Mouse (Mus musculus): ENCODE data around the gene Tpcn2. TPM values are rescaled to one million over a fixed set of nuclear protein-coding genes. Genes with fewer than 3 reads are reported as not detected.

Tpcn2 gene
- total and polyA plus RNA-seq, 3 experiments: 3.7 to 7.3 (median 7.2) TPM

GRCm38 (mm10) chr7:145252715-145253476 lies 30.9 kb downstream of the Tpcn2 start:
- peak; percentile 92 for TF ChIP-seq RAD21 (IDR thresholded peaks at IDR 0.05; ENCODE audit: low read depth, low read length)
- TF ChIP-seq CTCF (conservative IDR thresholded peaks at IDR 0.05 in 1 of 2, IDR thresholded peaks at IDR 0.05 in 1 of 2; ENCODE audit: low read depth in 2 of 2, low read length in 2 of 2): peak; percentile 46 to 84; a peak in 3 of 4 replicates
- TF ChIP-seq TBP (conservative IDR thresholded peaks at IDR 0.05; ENCODE audit: low read depth, low read length): no peak
- peak; percentile 88 for TF ChIP-seq SMC3 (IDR thresholded peaks at IDR 0.05; ENCODE audit: low read depth, low read length)
- TF ChIP-seq MEF2A (IDR thresholded peaks at IDR 0.05; ENCODE audit: borderline replicate concordance, low read depth, low read length): peak; percentile 17; the same call in 1 of the 2 replicates
- no peak for TF ChIP-seq UBTF (IDR thresholded peaks at IDR 0.05; ENCODE audit: low read depth, low read length)
- no peak for TF ChIP-seq USF1 (IDR thresholded peaks at IDR 0.05; ENCODE audit: low read depth, low read length)
- Histone ChIP-seq H3K27me3 (replicated peaks) (no peaks in the 10 kb centered on the region), H3K9ac (ENCODE audit: insufficient read depth, low read depth) (no peak overlapping the region), H3K79me2 (replicated peaks; ENCODE audit: control insufficient read depth, extremely low read depth, insufficient read depth, poor library complexity, severe bottlenecking) (no peaks in the 10 kb centered on the region), H3K9me3 (replicated peaks; ENCODE audit: low read length) (no peaks in the 10 kb centered on the region), H3K36me3 (replicated peaks in 1 of 2; ENCODE audit: control insufficient read depth in 1 of 2, insufficient read depth in 1 of 2, low read length in 1 of 2) (peaks cover 24 to 62% of the 10 kb centered on the region in 2 experiments), H3K4me3 (replicated peaks in 1 of 3; ENCODE audit: low read depth in 2 of 3, low read length in 2 of 3, poor library complexity in 1 of 3) (no peak overlapping the region), H3K27ac (ENCODE audit: insufficient read depth, low read depth) (no peak overlapping the region), H3K4me1 (ENCODE audit: control insufficient read depth in 1 of 2, insufficient read depth in 2 of 2) (no peaks in the 10 kb centered on the region), H3K4me2 (ENCODE audit: insufficient read depth, low read depth, poor library complexity, severe bottlenecking) (no peak overlapping the region)
- dilution Hi-C loops (cut with MboI; ENCODE audit: extremely low pct_ligation_motif_present, extremely low pct_unique_long_range_greater_than_20kb, low sequenced_read_pairs) (no loop called here), in situ Hi-C loops (cut with MboI; ENCODE audit: low pct_ligation_motif_present, low pct_unique_long_range_greater_than_20kb, low sequenced_read_pairs) (no loop called here)
- DNase-seq (ENCODE audit: extremely low read depth): peak; percentile 63

- no peak for DNase-seq (ENCODE audit: extremely low read depth)
- dilution Hi-C loops (cut with MboI; ENCODE audit: extremely low pct_ligation_motif_present, extremely low pct_unique_long_range_greater_than_20kb, low sequenced_read_pairs) (no loop called here), in situ Hi-C loops (cut with MboI; ENCODE audit: low pct_ligation_motif_present, low pct_unique_long_range_greater_than_20kb, low sequenced_read_pairs) (no loop called here)
- no peaks in the 10 kb centered on the region for H3K9me3 ChIP-seq (replicated peaks; ENCODE audit: low read length)
- no peak for TF ChIP-seq POLR2A (IDR thresholded peaks at IDR 0.05; ENCODE audit: low read depth, low read length)
- no peak for TF ChIP-seq TBP (conservative IDR thresholded peaks at IDR 0.05; ENCODE audit: low read depth, low read length)
- TF ChIP-seq TCF12 (IDR thresholded peaks at IDR 0.05; ENCODE audit: low read depth, low read length): no peak
- TF ChIP-seq MYC (IDR thresholded peaks at IDR 0.05; ENCODE audit: low read depth, low read length): no peak
- no peaks in the 10 kb centered on the region for H3K79me2 ChIP-seq (replicated peaks; ENCODE audit: control insufficient read depth, extremely low read depth, insufficient read depth, poor library complexity, severe bottlenecking)
- no peak overlapping the region for H3K9ac ChIP-seq (ENCODE audit: insufficient read depth, low read depth)
- H3K4me1 ChIP-seq (ENCODE audit: control insufficient read depth in 1 of 2, insufficient read depth in 2 of 2): no peaks in the 10 kb centered on the region
- no peaks in the 10 kb centered on the region for H3K27me3 ChIP-seq (replicated peaks)
- H3K27ac ChIP-seq (ENCODE audit: insufficient read depth, low read depth): no peak overlapping the region
- no peak overlapping the region for H3K4me2 ChIP-seq (ENCODE audit: insufficient read depth, low read depth, poor library complexity, severe bottlenecking)
- no peak overlapping the region for H3K4me3 ChIP-seq (replicated peaks in 1 of 3; ENCODE audit: low read depth in 2 of 3, low read length in 2 of 3, poor library complexity in 1 of 3)
- peaks cover 7 to 35% of the 10 kb centered on the region in 2 experiments for H3K36me3 ChIP-seq (replicated peaks in 1 of 2; ENCODE audit: control insufficient read depth in 1 of 2, insufficient read depth in 1 of 2, low read length in 1 of 2)
Measured at GRCm38 (mm10) chr7:145250225-145250624, 33.6 kb downstream of the Tpcn2 start.

- H3K9ac ChIP-seq (ENCODE audit: insufficient read depth, low read depth): no peak overlapping the region
- no peak overlapping the region for H3K27ac ChIP-seq (ENCODE audit: insufficient read depth, low read depth)
- in situ Hi-C loops (cut with MboI; ENCODE audit: low pct_ligation_motif_present, low pct_unique_long_range_greater_than_20kb, low sequenced_read_pairs) (no loop called here), dilution Hi-C loops (cut with MboI; ENCODE audit: extremely low pct_ligation_motif_present, extremely low pct_unique_long_range_greater_than_20kb, low sequenced_read_pairs) (no loop called here)
- no peak overlapping the region for H3K4me3 ChIP-seq (replicated peaks in 1 of 3; ENCODE audit: low read depth in 2 of 3, low read length in 2 of 3, poor library complexity in 1 of 3)
- H3K79me2 ChIP-seq (replicated peaks; ENCODE audit: control insufficient read depth, extremely low read depth, insufficient read depth, poor library complexity, severe bottlenecking): no peaks in the 10 kb centered on the region
- no peaks in the 10 kb centered on the region for H3K4me1 ChIP-seq (ENCODE audit: control insufficient read depth in 1 of 2, insufficient read depth in 2 of 2)
- no peak for DNase-seq (ENCODE audit: extremely low read depth)
- no peak for TF ChIP-seq JUN (IDR thresholded peaks at IDR 0.05; ENCODE audit: insufficient read depth, low read depth, low read length)
- H3K36me3 ChIP-seq (replicated peaks in 1 of 2; ENCODE audit: control insufficient read depth in 1 of 2, insufficient read depth in 1 of 2, low read length in 1 of 2): peaks cover under 1 to 22% of the 10 kb centered on the region in 2 experiments
- no peaks in the 10 kb centered on the region for H3K9me3 ChIP-seq (replicated peaks; ENCODE audit: low read length)
- H3K4me2 ChIP-seq (ENCODE audit: insufficient read depth, low read depth, poor library complexity, severe bottlenecking): no peak overlapping the region
- H3K27me3 ChIP-seq (replicated peaks): peaks cover 3% of the 10 kb centered on the region
Measured at GRCm38 (mm10) chr7:145248911-145249310, 34.9 kb downstream of the Tpcn2 start.

All from CH12.LX (cell line).